Mouse (Mus musculus) spleen, adult 2 months (tissue): ENCODE measurements at regions not wholly inside any gene's neighbourhood (a gene's known extent, or its start where the extent isn't known, plus 50 kb on each side); places are given as distances from the start of the nearest gene placed in this dataset.

Experiments used
- DNase-seq, 2 experiments: peaks; one replicate each; pipeline versions ENCODE4 v3.0.0 to v3.0.0-alpha.2; 2012 to 2021; ENCODE audit warnings: low spot score in 2 of 2, low read depth in 1 of 2
- H3K27ac ChIP-seq: fragments of 200-500 bp; 2 replicates; pipeline ENCODE4 v1.5.1; 2012; ENCODE audit warnings: low read length, inconsistent platforms; ENCODE audit not compliant: insufficient read depth
- H3K27me3 ChIP-seq: fragments of 200-500 bp; 2 replicates; pipeline ENCODE4 v1.6.1; 2012; ENCODE audit warnings: mild to moderate bottlenecking, moderate library complexity, low read length, inconsistent platforms; ENCODE audit not compliant: control insufficient read depth, insufficient read depth
- H3K36me3 ChIP-seq: fragments of 200-500 bp; 2 replicates; pipeline ENCODE4 v1.6.1; 2012; ENCODE audit warnings: mild to moderate bottlenecking, low read length, inconsistent platforms; ENCODE audit not compliant: control insufficient read depth, insufficient read depth
- H3K4me1 ChIP-seq: fragments of 200-500 bp; 2 replicates; pipeline ENCODE4 v1.6.1; 2011; ENCODE audit warnings: inconsistent platforms; ENCODE audit not compliant: control insufficient read depth, insufficient read depth, insufficient read length
- H3K4me3 ChIP-seq: fragments of 200-500 bp; 2 replicates; pipeline ENCODE4 v1.5.1; 2011; ENCODE audit warnings: mild to moderate bottlenecking, inconsistent platforms; ENCODE audit not compliant: insufficient read depth, insufficient read length; ENCODE audit errors: extremely low read depth
- CTCF ChIP-seq: fragments of 200-500 bp; IDR thresholded peaks from 2 replicates; pipeline ENCODE4 v1.5.1; 2011; ENCODE audit warnings: mild to moderate bottlenecking, inconsistent platforms; ENCODE audit not compliant: insufficient read depth, insufficient read length, insufficient replicate concordance; ENCODE audit errors: extremely low read depth
- POLR2A ChIP-seq: fragments of 200-500 bp; IDR thresholded peaks from 2 replicates; pipeline ENCODE4 v1.6.1; 2011; ENCODE audit warnings: low read depth, low read length, inconsistent platforms
- WGBS: fragments of 180-500 bp; shearing (Covaris S2); methylation state at CpG from one replicate; pipeline ENCODE4 v1.1.7; 2018; 5-methylcytosine and 5-hydroxymethylcytosine counted together

DNA sequence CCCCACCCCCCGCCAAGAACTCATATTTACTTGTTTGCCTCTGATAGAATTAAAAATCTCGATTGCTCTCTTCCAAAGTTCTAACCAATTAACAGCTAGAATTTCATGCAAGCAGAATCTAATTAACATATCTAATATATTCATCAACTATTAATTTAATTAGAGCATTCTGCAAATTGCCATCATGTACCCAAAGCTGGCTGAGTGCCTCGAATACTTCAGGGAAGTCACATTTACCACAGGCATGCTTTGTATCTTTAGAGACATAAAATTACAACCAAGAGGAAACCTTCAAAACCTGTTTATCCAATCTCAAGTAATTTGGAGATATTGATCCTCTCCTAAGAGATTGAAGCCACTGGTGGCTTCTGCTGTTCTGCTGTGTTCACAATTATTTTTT, 401.6 kb upstream of the Nmur2 start:
- WGBS: 81% methylated on average over 3 of the region's 3 CpGs
- Histone ChIP-seq H3K36me3 (no peaks in the 10 kb centered on the region), H3K27ac (no peak overlapping the region), H3K27me3 (no peaks in the 10 kb centered on the region), H3K4me3 (no peak overlapping the region), H3K4me1 (no peaks in the 10 kb centered on the region)
- no peak for TF ChIP-seq POLR2A
- no peak for TF ChIP-seq CTCF
- DNase-seq: no peak

DNA sequence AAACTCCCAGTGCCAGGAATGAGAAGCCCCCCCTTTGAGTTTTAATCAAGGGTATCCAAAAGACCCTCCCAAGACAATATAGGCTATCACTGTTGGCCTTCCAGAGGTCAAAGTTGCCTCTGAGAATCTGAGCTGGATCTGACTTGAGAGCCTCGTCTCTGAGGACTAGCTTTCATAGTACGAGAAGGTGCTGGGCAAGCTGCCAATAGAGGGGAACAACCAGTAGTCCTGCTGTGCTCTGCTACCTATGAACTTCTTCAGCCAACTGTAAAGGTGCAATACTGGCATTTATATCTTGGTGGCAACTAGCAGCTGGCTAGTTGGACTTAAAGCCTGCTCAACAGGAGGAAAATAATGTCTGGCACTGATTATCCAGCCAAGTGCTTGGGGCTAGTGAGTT, 400.3 kb upstream of the Nmur2 start:
- no peak for TF ChIP-seq POLR2A
- TF ChIP-seq CTCF: no peak
- Histone ChIP-seq H3K4me1 (no peaks in the 10 kb centered on the region), H3K36me3 (no peaks in the 10 kb centered on the region), H3K27me3 (no peaks in the 10 kb centered on the region), H3K27ac (no peak overlapping the region), H3K4me3 (no peak overlapping the region)
- DNase-seq: no peak
- 63% methylated on average over 2 of the region's 2 CpGs for WGBS

DNA sequence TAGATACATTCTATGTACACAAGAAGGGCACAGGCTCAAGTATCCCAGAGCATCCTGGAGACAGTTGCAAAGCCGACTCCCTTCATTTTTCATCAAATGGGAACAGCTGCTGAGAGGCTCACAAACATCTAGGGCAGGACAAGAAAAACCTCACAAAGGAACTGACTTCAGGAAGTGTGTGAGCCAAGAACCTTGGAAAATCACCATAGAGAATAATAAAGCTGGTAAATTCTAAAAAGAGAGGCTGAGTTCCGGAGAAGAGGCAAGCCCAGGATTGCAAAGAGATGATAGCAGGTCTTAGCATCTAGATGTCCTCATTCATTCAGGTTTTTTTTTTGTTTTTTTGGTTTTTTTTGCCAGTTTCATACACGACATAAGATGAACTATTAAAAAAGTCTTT, 390.3 kb upstream of the Nmur2 start:
- no peak for DNase-seq
- Histone ChIP-seq H3K27me3 (no peaks in the 10 kb centered on the region), H3K27ac (no peak overlapping the region), H3K4me1 (no peaks in the 10 kb centered on the region), H3K36me3 (no peaks in the 10 kb centered on the region), H3K4me3 (no peak overlapping the region)
- no peak for TF ChIP-seq CTCF
- TF ChIP-seq POLR2A: no peak
- WGBS: 68% methylated on average over 3 of the region's 3 CpGs

DNA sequence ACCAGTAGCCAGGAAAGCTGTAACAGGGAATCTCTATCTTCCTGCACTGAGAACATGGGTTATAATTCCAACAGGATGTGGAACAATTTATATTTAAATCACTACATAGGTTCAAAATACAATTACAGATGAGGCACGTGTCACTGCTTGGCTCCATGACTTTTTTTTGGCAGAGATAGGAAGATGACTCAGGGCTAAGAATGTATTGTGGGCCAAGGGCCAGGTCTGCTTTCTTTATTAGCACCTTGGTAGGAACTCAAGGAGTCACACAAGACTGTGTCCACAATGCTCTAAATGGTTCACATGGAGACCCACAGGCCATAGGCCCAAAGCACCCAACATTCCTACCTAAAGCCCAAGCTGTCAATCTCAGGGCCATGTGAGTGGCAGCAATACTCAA, 344.0 kb upstream of the Nmur2 start:
- DNase-seq: no peak
- Histone ChIP-seq H3K36me3 (no peaks in the 10 kb centered on the region), H3K4me3 (no peak overlapping the region), H3K27ac (no peak overlapping the region), H3K4me1 (no peaks in the 10 kb centered on the region; the same call in 1 of the 2 replicates), H3K27me3 (no peaks in the 10 kb centered on the region)
- WGBS: 67% methylated on average over 1 of the region's 1 CpGs
- TF ChIP-seq POLR2A (no peak), CTCF (no peak)

DNA sequence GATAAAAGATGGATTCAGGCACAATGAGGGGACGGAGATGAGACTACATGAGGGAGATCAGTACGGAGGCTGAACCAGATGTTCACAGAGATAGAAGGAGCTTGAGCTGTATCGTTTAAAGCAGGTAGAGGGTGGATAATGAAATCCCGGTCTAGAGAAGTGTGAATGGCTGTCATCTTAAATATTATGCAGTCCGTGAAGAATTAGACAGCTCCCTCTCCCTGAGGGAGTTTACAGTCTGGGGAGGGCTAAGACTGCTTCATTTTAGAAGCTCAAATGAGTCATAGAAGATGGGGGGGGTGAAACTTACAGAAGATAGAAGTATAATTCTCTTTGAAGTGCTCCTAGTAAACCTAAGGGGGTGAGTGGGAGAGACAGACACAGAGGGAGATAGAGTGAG, 336.7 kb upstream of the Nmur2 start:
- TF ChIP-seq CTCF (no peak), POLR2A (no peak)
- 86% methylated on average over 5 of the region's 5 CpGs for WGBS
- DNase-seq: no peak
- no peaks in the 10 kb centered on the region for H3K4me1 ChIP-seq
- no peak overlapping the region for H3K4me3 ChIP-seq
- H3K27me3 ChIP-seq: no peaks in the 10 kb centered on the region
- H3K27ac ChIP-seq: no peak overlapping the region
- H3K36me3 ChIP-seq: no peaks in the 10 kb centered on the region

DNA sequence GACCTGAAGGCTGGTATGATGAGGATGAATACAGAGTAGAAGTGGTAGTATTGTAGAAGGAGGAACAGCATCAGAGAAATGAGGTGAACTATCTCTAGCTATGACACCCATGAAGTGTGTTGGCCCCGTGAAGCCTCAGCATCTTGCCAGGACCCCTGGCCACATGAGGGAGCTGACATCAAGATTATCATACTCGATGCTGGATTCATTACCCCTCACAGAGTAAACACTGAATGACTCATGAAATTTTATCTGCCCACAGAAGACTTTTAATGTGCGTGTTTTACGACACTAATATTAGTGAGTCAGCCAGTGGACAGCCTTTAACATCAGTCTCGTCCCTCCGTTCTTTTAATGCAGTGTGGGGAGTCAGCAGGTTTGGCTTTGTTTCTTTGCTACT, 333.5 kb upstream of the Nmur2 start:
- Histone ChIP-seq H3K27me3 (no peaks in the 10 kb centered on the region), H3K4me3 (no peak overlapping the region), H3K36me3 (no peaks in the 10 kb centered on the region), H3K27ac (no peak overlapping the region), H3K4me1 (no peaks in the 10 kb centered on the region)
- TF ChIP-seq POLR2A (no peak), CTCF (no peak)
- no peak for DNase-seq
- 67% methylated on average over 6 of the region's 6 CpGs for WGBS

DNA sequence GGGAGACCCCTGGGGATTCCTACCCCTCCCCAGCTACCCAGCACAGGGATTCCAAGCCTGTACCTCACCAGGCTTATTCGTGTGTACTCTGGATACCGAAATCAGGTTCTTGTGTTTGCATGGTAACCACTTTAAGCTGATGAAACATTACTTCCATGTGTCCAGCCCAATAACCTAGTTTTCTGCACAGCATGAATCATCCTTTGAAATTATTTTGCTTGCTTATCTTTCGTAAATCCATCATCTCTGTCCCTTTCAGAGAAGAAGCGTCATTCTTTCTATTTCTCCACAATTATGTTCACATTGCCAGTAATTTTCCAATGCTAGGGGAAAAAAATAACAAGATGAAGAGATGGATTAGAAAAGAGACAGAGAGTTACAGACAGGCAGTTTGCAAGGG, 332.8 kb upstream of the Nmur2 start:
- DNase-seq: no peak
- H3K36me3 ChIP-seq: no peaks in the 10 kb centered on the region
- H3K27me3 ChIP-seq: no peaks in the 10 kb centered on the region
- TF ChIP-seq CTCF: no peak
- no peak for TF ChIP-seq POLR2A
- 85% methylated on average over 4 of the region's 4 CpGs for WGBS
- H3K27ac ChIP-seq: no peak overlapping the region
- H3K4me1 ChIP-seq: no peaks in the 10 kb centered on the region
- no peak overlapping the region for H3K4me3 ChIP-seq
